Mouse (Mus musculus) cerebellum, adult 2 months (tissue): Measurements from ENCODE around the gene Hps4.

Experiments used
- CTCF ChIP-seq: fragments of 200-500 bp; IDR thresholded peaks from 2 replicates; pipeline ENCODE4 v1.5.1; 2011; ENCODE audit warnings: low read depth, mild to moderate bottlenecking, control low read depth, low read length, moderate library complexity, borderline replicate concordance; ENCODE audit not compliant: insufficient read depth
- POLR2A ChIP-seq: fragments of 200-500 bp; IDR thresholded peaks from 2 replicates; pipeline ENCODE4 v1.6.1; 2011; ENCODE audit warnings: low read length, control low read depth, borderline replicate concordance; ENCODE audit not compliant: insufficient read depth

- TF ChIP-seq POLR2A, result no peak
- TF ChIP-seq CTCF, result no peak
These were observed 53.2 kb downstream of the Hps4 start for GRCm38 (mm10) chr5:112396066-112396465.
